Mouse (Mus musculus) CD4-positive naive resting alpha-beta T cell, adult 76 days (primary cell): ENCODE data around the gene Fam186b. TPM values are rescaled to one million over a fixed set of nuclear protein-coding genes. Genes with fewer than 3 reads are reported as not detected.

Experiments used
- total RNA-seq: library from RNA; stranded (reverse); gene quantifications from one replicate; pipeline ENCODE4 v1.2.4, GENCODE M21; 2023

Gene Fam186b
- total RNA-seq: not detected

GRCm38 (mm10) chr15:99295484-99295981, at the start of gene Fam186b:
Gene Fam186b (minus strand): TSS chr15:99295888.

GRCm38 (mm10) chr15:99294813-99295374, 794 bp downstream of the Fam186b start, which contains the start of gene Prpf40b:
Gene Prpf40b (plus strand): TSS chr15:99295087.

GRCm38 (mm10) chr15:99251626-99252380, 43.9 kb downstream of the Fam186b start, which contains the start of gene Mcrs1:
Gene Mcrs1 (minus strand): TSS chr15:99251961.

GRCm38 (mm10) chr15:99224208-99224911, 71.3 kb downstream of the Fam186b start, which contains the start of gene Kcnh3:
Gene Kcnh3 (plus strand): TSS chr15:99224861.

Other genes with a start within 250 kb of the Fam186b start
- gene Prph, start 240.7 kb downstream of the Fam186b start, total RNA-seq: not detected
- 2.3 TPM for gene Troap, start 221.3 kb downstream of the Fam186b start, total RNA-seq
- gene C1ql4, start 208.1 kb downstream of the Fam186b start, total RNA-seq: not detected
- gene Dnajc22, start 202.7 kb downstream of the Fam186b start, total RNA-seq: not detected
- not detected for gene Spats2, start 170.0 kb downstream of the Fam186b start, total RNA-seq
- gene Kcnh3, start 71.0 kb downstream of the Fam186b start, total RNA-seq: 3.3 TPM
- gene Mcrs1, start 43.9 kb downstream of the Fam186b start, total RNA-seq: 131 TPM
- gene Prpf40b, start 801 bp downstream of the Fam186b start, total RNA-seq: 16.4 TPM
- 52.1 TPM for gene Fmnl3, start 74.6 kb upstream of the Fam186b start, total RNA-seq
- 387 TPM for gene Tmbim6, start 97.0 kb upstream of the Fam186b start, total RNA-seq
- gene Nckap5l, start 161.9 kb upstream of the Fam186b start, total RNA-seq: 42.2 TPM
- 6.8 TPM for gene Bcdin3d, start 178.8 kb upstream of the Fam186b start, total RNA-seq
- gene Faim2, start 232.3 kb upstream of the Fam186b start, total RNA-seq: not detected